Mouse (Mus musculus) liver, embryonic 11.5 days (tissue): ENCODE results near the gene Pde9a. TPM values are rescaled to one million over a fixed set of nuclear protein-coding genes. Genes with fewer than 3 reads are reported as not detected.

Experiments
- ATAC-seq: fragments of 200-750 bp; cut with Nextera tagmentation; replicated peaks from 2 replicates; pipeline ENCODE4 v1.8.0; 2017; ENCODE audit warnings: moderate number of reproducible peaks, mild to moderate bottlenecking, moderate TSS enrichment, moderate library complexity; ENCODE audit not compliant: low FRiP score
- DNase-seq: peaks from one replicate; pipeline ENCODE4 v3.0.0-alpha.2; 2017; ENCODE audit warnings: low spot score
- H3K27ac ChIP-seq: fragments of 300-500 bp; sonication (generic); 2 replicates; pipeline ENCODE4 v1.5.1; 2014; ENCODE audit warnings: mild to moderate bottlenecking, low read depth, low read length, control low read depth
- H3K27me3 ChIP-seq: fragments of 300-500 bp; sonication (generic); replicated peaks from 2 replicates; pipeline ENCODE4 v1.6.1; 2014; ENCODE audit warnings: low read length, mixed read lengths; ENCODE audit not compliant: control insufficient read depth, insufficient read depth
- H3K36me3 ChIP-seq: fragments of 300-500 bp; sonication (generic); 2 replicates; pipeline ENCODE4 v1.6.1; 2014; ENCODE audit warnings: mild to moderate bottlenecking, low read length, moderate library complexity, mixed read lengths; ENCODE audit not compliant: control insufficient read depth, insufficient read depth
- H3K4me1 ChIP-seq: fragments of 300-500 bp; sonication (generic); replicated peaks from 2 replicates; pipeline ENCODE4 v1.6.1; 2014; ENCODE audit warnings: low read length, mixed read lengths; ENCODE audit not compliant: control insufficient read depth, insufficient read depth
- H3K4me2 ChIP-seq: fragments of 300-500 bp; sonication (generic); 2 replicates; pipeline ENCODE4 v1.6.1; 2014; ENCODE audit warnings: mild to moderate bottlenecking, control low read depth, moderate library complexity
- H3K4me3 ChIP-seq: fragments of 300-500 bp; sonication (generic); 2 replicates; pipeline ENCODE4 v1.5.1; 2014; ENCODE audit warnings: low read depth, low read length, control low read depth
- H3K9ac ChIP-seq: fragments of 300-500 bp; sonication (generic); 2 replicates; pipeline ENCODE4 v1.6.1; 2014; ENCODE audit warnings: low read depth, low read length, control low read depth
- H3K9me3 ChIP-seq: fragments of 300-500 bp; sonication (generic); 2 replicates; pipeline ENCODE4 v1.6.1; 2016; ENCODE audit warnings: low read length, inconsistent platforms, mixed read lengths; ENCODE audit not compliant: control insufficient read depth
- WGBS: fragments of 180-500 bp; shearing (Covaris S2); extraction: QIAGEN DNeasy Blood & Tissue Kit; methylation state at CpG from one replicate; pipeline ENCODE4 v1.1.7; 2014; 5-methylcytosine and 5-hydroxymethylcytosine counted together
- polyA plus RNA-seq: library from polyadenylated mRNA; unstranded; fragments of >200 nt; fragmentation: Nextera tagmentation; extraction: Ambion mirVana; gene quantifications from 2 replicates; pipeline ENCODE4 v1.2.1, GENCODE M21; 2014

The Pde9a gene
- polyA plus RNA-seq, 1 experiment from 2014 or later, result 10.4 TPM

- no peak overlapping the region for H3K27ac ChIP-seq
- ATAC-seq, result no peak
- H3K27me3 ChIP-seq, result no peaks in the 10 kb centered on the region
- 0 out of 2 replicates have a peak, but pooled peaks cover 2% of the 10 kb centered on the region for H3K4me1 ChIP-seq
- no peak overlapping the region for H3K4me2 ChIP-seq
- no peaks in the 10 kb centered on the region for H3K36me3 ChIP-seq
- no peaks in the 10 kb centered on the region for H3K9me3 ChIP-seq
- no peak overlapping the region for H3K9ac ChIP-seq
- WGBS, result 84% methylated on average over 6 of the region's 6 CpGs
- H3K4me3 ChIP-seq, result no peak overlapping the region
- DNase-seq, result no peak
Observed at GRCm38 (mm10) chr17:31400294-31400693, 14.3 kb downstream of the Pde9a start.

- DNase-seq (no peak), ATAC-seq (no peak)
- H3K27me3 ChIP-seq, result no peaks in the 10 kb centered on the region
- H3K4me2 ChIP-seq, result no peak overlapping the region
- WGBS, result 74% methylated on average over 3 of the region's 3 CpGs
- no peak overlapping the region for H3K27ac ChIP-seq
- H3K4me1 ChIP-seq, result 0 out of 2 replicates have a peak, but pooled peaks cover 2% of the 10 kb centered on the region
- no peaks in the 10 kb centered on the region for H3K36me3 ChIP-seq
- H3K4me3 ChIP-seq, result no peak overlapping the region
- H3K9me3 ChIP-seq, result no peaks in the 10 kb centered on the region
- H3K9ac ChIP-seq, result no peak overlapping the region
Observed at GRCm38 (mm10) chr17:31401160-31401559, 15.2 kb downstream of the Pde9a start.

GRCm38 (mm10) chr17:31402713-31403112, 16.7 kb downstream of the Pde9a start:
- Histone ChIP-seq H3K27ac (no peak overlapping the region), H3K9ac (no peak overlapping the region), H3K4me3 (no peak overlapping the region), H3K9me3 (no peaks in the 10 kb centered on the region), H3K4me2 (no peak overlapping the region), H3K4me1 (0 out of 2 replicates have a peak, but pooled peaks cover 2% of the 10 kb centered on the region), H3K36me3 (no peaks in the 10 kb centered on the region), H3K27me3 (no peaks in the 10 kb centered on the region)
- WGBS, result 81% methylated on average over 8 of the region's 8 CpGs
- ATAC-seq (no peak), DNase-seq (no peak)

- ATAC-seq, result no peak
- DNase-seq, result no peak
- no peak overlapping the region for H3K9ac ChIP-seq
- 61% methylated on average over 6 of the region's 6 CpGs for WGBS
- H3K4me2 ChIP-seq, result no peak overlapping the region
- peaks cover 2% of the 10 kb centered on the region; the same call in 1 of the 2 replicates for H3K4me1 ChIP-seq
- no peaks in the 10 kb centered on the region for H3K9me3 ChIP-seq
- H3K27ac ChIP-seq, result no peak overlapping the region
- no peaks in the 10 kb centered on the region for H3K36me3 ChIP-seq
- H3K27me3 ChIP-seq, result no peaks in the 10 kb centered on the region
- no peak overlapping the region for H3K4me3 ChIP-seq
Observed at GRCm38 (mm10) chr17:31405694-31406227, 19.8 kb downstream of the Pde9a start.

- Histone ChIP-seq H3K4me1 (peaks cover 2% of the 10 kb centered on the region; the same call in 1 of the 2 replicates), H3K9me3 (no peaks in the 10 kb centered on the region), H3K27ac (no peak overlapping the region), H3K4me2 (no peak overlapping the region), H3K4me3 (no peak overlapping the region), H3K36me3 (no peaks in the 10 kb centered on the region), H3K27me3 (no peaks in the 10 kb centered on the region), H3K9ac (no peak overlapping the region)
- no peak for ATAC-seq
- DNase-seq, result no peak
- WGBS, result 39% methylated on average over 10 of the region's 10 CpGs
Observed at GRCm38 (mm10) chr17:31409741-31410350, 23.8 kb downstream of the Pde9a start.

GRCm38 (mm10) chr17:31415258-31415657, 29.2 kb downstream of the Pde9a start:
- H3K36me3 ChIP-seq, result no peaks in the 10 kb centered on the region
- no peak for DNase-seq
- 64% methylated on average over 9 of the region's 9 CpGs for WGBS
- no peaks in the 10 kb centered on the region for H3K4me1 ChIP-seq
- no peaks in the 10 kb centered on the region for H3K9me3 ChIP-seq
- ATAC-seq, result no peak
- H3K4me2 ChIP-seq, result no peak overlapping the region
- H3K9ac ChIP-seq, result no peak overlapping the region
- no peak overlapping the region for H3K4me3 ChIP-seq
- no peaks in the 10 kb centered on the region for H3K27me3 ChIP-seq
- H3K27ac ChIP-seq, result no peak overlapping the region

GRCm38 (mm10) chr17:31418804-31419597, 33.0 kb downstream of the Pde9a start:
- no peaks in the 10 kb centered on the region for H3K4me1 ChIP-seq
- H3K36me3 ChIP-seq, result no peaks in the 10 kb centered on the region
- DNase-seq (no peak), ATAC-seq (no peak)
- no peak overlapping the region for H3K9ac ChIP-seq
- no peaks in the 10 kb centered on the region for H3K9me3 ChIP-seq
- H3K4me3 ChIP-seq, result no peak overlapping the region
- no peak overlapping the region for H3K4me2 ChIP-seq
- no peaks in the 10 kb centered on the region for H3K27me3 ChIP-seq
- WGBS, result 78% methylated on average over 17 of the region's 17 CpGs
- H3K27ac ChIP-seq, result no peak overlapping the region

- no peak overlapping the region for H3K9ac ChIP-seq
- H3K4me2 ChIP-seq, result no peak overlapping the region
- H3K36me3 ChIP-seq, result no peaks in the 10 kb centered on the region
- H3K4me1 ChIP-seq, result no peaks in the 10 kb centered on the region
- no peaks in the 10 kb centered on the region for H3K9me3 ChIP-seq
- H3K27me3 ChIP-seq, result no peaks in the 10 kb centered on the region
- H3K4me3 ChIP-seq, result no peak overlapping the region
- DNase-seq (no peak), ATAC-seq (no peak)
- no peak overlapping the region for H3K27ac ChIP-seq
- WGBS, result 47% methylated on average over 2 of the region's 2 CpGs
Observed at GRCm38 (mm10) chr17:31419598-31419950, 33.6 kb downstream of the Pde9a start.
